9 mouse cellular contexts compared by ENCODE assay signal in the genomic region with DNA sequence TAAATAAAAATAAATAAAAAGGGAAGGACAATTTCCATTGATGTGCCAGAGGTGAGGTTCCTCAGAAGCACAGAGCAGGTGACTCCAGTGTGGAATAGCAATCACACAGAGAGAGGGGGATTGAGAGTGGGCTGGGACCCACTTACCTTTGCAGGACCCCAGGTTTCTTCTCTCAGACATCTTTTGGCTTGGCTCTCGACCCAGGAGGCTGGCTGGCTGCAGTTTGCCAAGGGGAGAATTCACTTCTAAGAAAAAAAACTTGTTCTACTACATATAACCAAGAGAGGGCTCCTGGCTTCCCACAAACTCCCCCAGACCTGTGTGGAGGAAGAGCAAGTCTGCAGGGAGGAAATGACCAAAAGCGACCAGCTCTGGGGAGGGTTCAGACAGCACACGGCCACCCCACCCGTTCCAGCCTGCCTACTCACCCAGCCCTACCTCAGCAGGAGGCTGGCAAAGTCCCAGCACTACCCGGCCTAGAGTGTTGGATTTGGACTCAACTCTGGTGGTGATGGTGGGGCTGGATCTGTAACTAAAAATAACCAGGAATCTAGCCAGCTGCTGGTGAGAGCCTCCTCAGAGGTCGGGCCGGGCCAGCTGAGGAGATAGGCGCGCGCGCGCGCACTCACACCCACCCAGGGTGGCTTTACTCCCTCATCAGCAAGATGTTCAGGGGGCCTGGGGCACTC. TPM values are rescaled to one million over a fixed set of nuclear protein-coding genes. Genes with fewer than 3 reads are reported as not detected.
DNase-seq lines count a peak whose midpoint lies in the region; ATAC-seq and TF ChIP-seq lines count a peak whose summit lies in the region.
"Had no signal": no experiment of that assay in that cellular context is flagged by ENCODE, and none has a peak within 500 bp of the region (broad histone marks: within the 10 kb centered on the region; RNA-seq: fewer than 3 reads in every experiment).

No protein-coding gene starts in this region.

- no peaks in the 10 kb centered on the region for H3K27me3 ChIP-seq in kidney, adult 2 months (replicated peaks; ENCODE audit: control insufficient read depth, insufficient read depth, low read length)
- H3K27me3 ChIP-seq in lung, embryonic 15.5 days, result no peaks in the 10 kb centered on the region

- H3K9me3 ChIP-seq in lung, embryonic 15.5 days, result no peaks in the 10 kb centered on the region

- H3K4me3 ChIP-seq in kidney, adult 2 months (ENCODE audit: insufficient read depth, low read depth, low read length), result no peak overlapping the region
- peak overlapping the region; percentile 57; the same call in 1 of the 2 replicates for H3K4me3 ChIP-seq in lung, embryonic 15.5 days

- peak; percentile 61 for DNase-seq in right cerebral cortex, adult 18-20 months
- DNase-seq in right cerebral cortex, postnatal 36 days (ENCODE audit: low spot score in 2 of 2), result no peak
- peak; percentile 67 to 75 for DNase-seq in cerebellum, postnatal 36 days
- DNase-seq in heart, adult 8-10 months (ENCODE audit: low spot score), result peak; percentile 81
- DNase-seq in kidney, adult 2 months, result peak; percentile 81
- peak; percentile 92 for DNase-seq in skeletal muscle tissue, adult 2 months (ENCODE audit: low read depth, low spot score)

- 7% methylated on average over 13 of the region's 13 CpGs for WGBS in kidney, adult 2 months
- 21% methylated on average over 13 of the region's 13 CpGs for WGBS in lung, embryonic 15.5 days

- peaks cover 3% of the 10 kb centered on the region; the same call in 1 of the 2 replicates for H3K36me3 ChIP-seq in kidney, adult 2 months (ENCODE audit: control insufficient read depth, insufficient read depth, low read length)
- no peaks in the 10 kb centered on the region for H3K36me3 ChIP-seq in lung, embryonic 15.5 days

- peaks cover 31% of the 10 kb centered on the region for H3K4me1 ChIP-seq in kidney, adult 2 months (ENCODE audit: control insufficient read depth, insufficient read depth, low read length)
- H3K4me1 ChIP-seq in lung, embryonic 15.5 days, result peaks cover 69% of the 10 kb centered on the region

- no peak for TF ChIP-seq CTCF in kidney, adult 2 months (conservative IDR thresholded peaks at IDR 0.05; ENCODE audit: insufficient read depth, insufficient read length, low read depth, low read length)

- TF ChIP-seq POLR2A in kidney, adult 2 months (IDR thresholded peaks at IDR 0.05; ENCODE audit: low read depth, low read length), result no peak

- H3K9ac ChIP-seq in lung, embryonic 15.5 days, result peak overlapping the region; percentile 96; the same call in 1 of the 2 replicates

- H3K4me2 ChIP-seq in lung, embryonic 15.5 days, result peak overlapping the region; percentile 99

- peak overlapping the region; percentile 91; the same call in 1 of the 2 replicates for H3K27ac ChIP-seq in kidney, adult 2 months (ENCODE audit: insufficient read depth, low read depth, low read length)
- peak overlapping the region; percentile 100 for H3K27ac ChIP-seq in lung, embryonic 15.5 days

- no peak for ATAC-seq in lung, embryonic 15.5 days (ENCODE audit: borderline replicate concordance, extremely low read depth, low FRiP score, low TSS enrichment)
- no peak for ATAC-seq in frontal cortex, adult (ENCODE audit: low TSS enrichment)

RNA-seq across cellular contexts. Expression of a gene that starts 1.8 kb away (rescaled TPM):
- 1 to 10 TPM in 1 of 4 experiments, under 1 TPM in 3; 0.38 to 1.7 (median 0.68) TPM for total RNA-seq in heart, adult 8-10 months (2022)
- polyA plus RNA-seq in kidney, adult 2 months (2012; rRNA removed), result 12.1 and 13.4 TPM in 2 replicates
- 2.7 and 2.8 TPM in 2 replicates for polyA plus RNA-seq in lung, embryonic 15.5 days (2015; fragmentation: Nextera tagmentation; extraction: Ambion mirVana)

RNA-seq across cellular contexts. Expression of a gene that starts 7.7 kb away (rescaled TPM):
- total RNA-seq in heart, adult 8-10 months (2022), result 10 to 100 TPM; 14.3 to 21.5 (median 18.2) TPM
- 6.7 and 8.8 TPM in 2 replicates for polyA plus RNA-seq in kidney, adult 2 months (2012; rRNA removed)
- polyA plus RNA-seq in lung, embryonic 15.5 days (2015; fragmentation: Nextera tagmentation; extraction: Ambion mirVana), result 8.7 and 9.2 TPM in 2 replicates

RNA-seq across cellular contexts. Expression of a gene that starts 34.9 kb away (rescaled TPM):
- 10 to 100 TPM; 11.7 to 16.6 (median 13.8) TPM for total RNA-seq in heart, adult 8-10 months (2022)
- 34.2 and 35.1 TPM in 2 replicates for polyA plus RNA-seq in kidney, adult 2 months (2012; rRNA removed)
- polyA plus RNA-seq in lung, embryonic 15.5 days (2015; fragmentation: Nextera tagmentation; extraction: Ambion mirVana), result 85.3 and 88.7 TPM in 2 replicates

RNA-seq across cellular contexts. Expression of a gene that starts 48.2 kb away (rescaled TPM):
- total RNA-seq in heart, adult 8-10 months (2022), result not detected
- 418 and 439 TPM in 2 replicates for polyA plus RNA-seq in kidney, adult 2 months (2012; rRNA removed)
- polyA plus RNA-seq in lung, embryonic 15.5 days (2015; fragmentation: Nextera tagmentation; extraction: Ambion mirVana), result 0.72 TPM in 1 of 2 replicates, not detected in the other
- total RNA-seq: neutrophil, adult 5-6 weeks had no signal

Comparison
In these comparisons a context has a peak if more than half of its experiments do, and no peak if none do; other contexts are left out.
1. DNase-seq: peak in right cerebral cortex, adult 18-20 months (single experiment), cerebellum, postnatal 36 days (2 of 2), heart, adult 8-10 months (single experiment), kidney, adult 2 months (single experiment) and skeletal muscle tissue, adult 2 months (single experiment); none in right cerebral cortex, postnatal 36 days (0 of 2).